Mouse (Mus musculus) heart, adult 2 months (tissue): ENCODE measurements around the gene Aacs.

Experiments
- CTCF ChIP-seq: fragments of 200-600 bp; IDR thresholded peaks from 2 replicates; pipeline ENCODE4 v1.8.1; 2022; ENCODE audit warnings: antibody characterized with exemption, mild to moderate bottlenecking, moderate library complexity
- EP300 ChIP-seq: fragments of 200-500 bp; IDR thresholded peaks from 2 replicates; pipeline ENCODE4 v1.6.1; 2011; ENCODE audit warnings: low read depth, low read length, control low read depth; ENCODE audit not compliant: insufficient read depth
- POLR2A ChIP-seq: fragments of 200-500 bp; IDR thresholded peaks from 2 replicates; pipeline ENCODE4 v1.6.1; 2011; ENCODE audit warnings: mild to moderate bottlenecking, low read depth, low read length, control low read depth; ENCODE audit not compliant: insufficient read depth

DNA sequence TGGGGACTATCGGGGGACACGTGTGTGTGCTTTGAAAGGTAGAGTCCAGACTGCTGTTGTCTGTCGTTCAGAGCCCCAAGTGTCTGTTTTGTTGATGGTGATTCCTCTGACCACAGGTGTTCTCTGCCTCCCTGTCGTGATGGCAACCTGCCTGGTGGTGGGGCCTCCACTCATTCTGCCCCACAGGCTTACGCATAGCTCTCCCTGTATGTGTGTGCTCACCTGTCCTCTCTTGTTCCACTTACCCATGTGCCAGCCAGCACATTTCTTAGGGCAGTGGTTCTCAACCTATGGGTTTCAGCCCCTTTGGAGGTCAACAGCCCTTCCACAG is 17.4 kb downstream of the Aacs start:
- TF ChIP-seq POLR2A, result no peak
- no peak for TF ChIP-seq CTCF
- no peak for TF ChIP-seq EP300
